Mouse (Mus musculus) liver, embryonic 15.5 days (tissue): ENCODE data around the gene Ccr1l1. TPM values are rescaled to one million over a fixed set of nuclear protein-coding genes. Genes with fewer than 3 reads are reported as not detected.

Source experiments
- ATAC-seq: fragments of 200-750 bp; cut with Nextera tagmentation; 2 replicates; pipeline ENCODE4 v1.8.0; 2017; ENCODE audit warnings: moderate number of reproducible peaks, mild to moderate bottlenecking, moderate library complexity; ENCODE audit not compliant: insufficient read depth
- H3K27ac ChIP-seq: fragments of 300-500 bp; sonication (generic); replicated peaks from 2 replicates; pipeline ENCODE4 v1.5.1; 2015; ENCODE audit warnings: mild to moderate bottlenecking, inconsistent platforms
- H3K27me3 ChIP-seq: fragments of 300-500 bp; sonication (generic); 2 replicates; pipeline ENCODE4 v1.6.1; 2015; ENCODE audit warnings: mild to moderate bottlenecking, inconsistent platforms
- H3K36me3 ChIP-seq: fragments of 300-500 bp; sonication (generic); replicated peaks from 2 replicates; pipeline ENCODE4 v1.6.1; 2015; ENCODE audit warnings: moderate library complexity, mild to moderate bottlenecking, inconsistent platforms
- H3K4me1 ChIP-seq: fragments of 300-500 bp; sonication (generic); replicated peaks from 2 replicates; pipeline ENCODE4 v1.6.1; 2015; ENCODE audit warnings: inconsistent platforms
- H3K4me2 ChIP-seq: fragments of 300-500 bp; sonication (generic); 2 replicates; pipeline ENCODE4 v1.6.1; 2015; ENCODE audit warnings: moderate library complexity, mild to moderate bottlenecking, inconsistent platforms
- H3K4me3 ChIP-seq: fragments of 300-500 bp; sonication (generic); replicated peaks from 2 replicates; pipeline ENCODE4 v1.5.1; 2015; ENCODE audit warnings: mild to moderate bottlenecking, inconsistent platforms
- H3K9ac ChIP-seq: fragments of 300-500 bp; sonication (generic); 2 replicates; pipeline ENCODE4 v1.6.1; 2015; ENCODE audit warnings: moderate library complexity, mild to moderate bottlenecking, inconsistent platforms
- H3K9me3 ChIP-seq: fragments of 300-500 bp; sonication (generic); replicated peaks from 2 replicates; pipeline ENCODE4 v1.6.1; 2016; ENCODE audit warnings: inconsistent platforms
- WGBS: fragments of 180-500 bp; shearing (Covaris S2); methylation state at CpG from one replicate; pipeline ENCODE4 v1.1.7; 2015; ENCODE audit warnings: mixed read lengths; ENCODE audit not compliant: insufficient replicate concordance; 5-methylcytosine and 5-hydroxymethylcytosine counted together
- polyA plus RNA-seq: library from polyadenylated mRNA; unstranded; fragments of >200 nt; fragmentation: Nextera tagmentation; extraction: Ambion mirVana; gene quantifications from 2 replicates; pipeline ENCODE4 v1.2.1, GENCODE M21; 2015

Gene Ccr1l1
- polyA plus RNA-seq, 1 experiment from 2014 or later = not detected

DNA sequence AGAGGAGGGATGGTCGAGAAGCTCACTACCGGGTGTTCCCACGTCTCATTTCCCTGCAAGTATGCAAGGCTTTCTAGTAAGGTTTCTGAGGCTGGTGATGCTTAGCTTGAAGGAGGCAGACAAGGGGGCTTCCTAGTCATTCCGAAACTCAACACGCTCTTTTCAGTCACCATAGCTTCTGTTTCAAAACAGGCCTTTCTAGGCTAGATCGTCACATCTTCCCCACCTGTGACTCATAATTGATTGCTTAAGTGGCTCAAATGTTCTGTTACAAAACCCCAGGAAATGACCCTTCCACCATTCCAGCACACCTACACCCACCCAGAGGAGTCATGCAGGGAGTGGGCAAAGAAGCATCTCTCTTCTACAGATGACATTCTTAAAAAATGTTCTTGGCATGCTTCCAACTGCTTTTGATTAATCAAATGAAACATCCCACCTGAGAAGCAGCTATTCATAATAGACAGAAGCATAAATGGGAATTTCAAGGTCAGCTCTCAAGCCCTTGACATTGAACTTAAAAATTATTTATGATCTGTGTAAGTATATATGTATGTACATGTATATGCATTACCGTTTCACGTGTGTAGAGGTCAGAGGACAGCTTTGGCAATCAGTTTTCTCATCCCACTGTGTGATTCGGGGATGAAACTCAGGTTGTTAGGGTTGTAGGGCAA, 41.5 kb downstream of the Ccr1l1 start:
- Histone ChIP-seq H3K9ac (no peak overlapping the region), H3K4me2 (no peak overlapping the region), H3K27me3 (no peaks in the 10 kb centered on the region), H3K4me3 (no peak overlapping the region), H3K9me3 (no peaks in the 10 kb centered on the region), H3K27ac (no peak overlapping the region; the same call in 1 of the 2 replicates), H3K4me1 (peaks cover 22% of the 10 kb centered on the region), H3K36me3 (no peaks in the 10 kb centered on the region)
- WGBS = 70% methylated on average over 9 of the region's 9 CpGs
- no peak for ATAC-seq

DNA sequence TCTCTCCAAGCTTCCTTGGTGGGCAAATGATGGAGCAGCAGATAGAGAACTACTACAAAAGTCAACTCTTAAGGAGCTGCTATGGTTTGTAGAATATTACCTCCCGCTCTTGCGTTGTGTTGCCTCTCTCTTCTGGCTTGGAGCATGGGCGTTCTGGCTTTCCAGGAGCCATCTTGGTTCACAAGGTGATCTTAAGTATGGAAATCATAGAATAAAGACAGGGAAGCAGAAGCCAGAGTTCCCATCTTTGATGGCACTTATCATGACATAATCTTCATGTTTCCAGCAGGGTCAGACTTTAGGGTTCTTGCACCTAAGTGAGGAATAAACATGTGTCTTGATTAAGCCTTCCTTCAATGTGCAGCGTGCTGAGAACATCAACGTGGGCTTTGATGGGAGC, 42.4 kb downstream of the Ccr1l1 start:
- H3K9ac ChIP-seq = no peak overlapping the region
- 76% methylated on average over 5 of the region's 5 CpGs for WGBS
- no peaks in the 10 kb centered on the region for H3K36me3 ChIP-seq
- H3K4me3 ChIP-seq = no peak overlapping the region
- no peaks in the 10 kb centered on the region for H3K27me3 ChIP-seq
- H3K4me1 ChIP-seq = peaks cover 25% of the 10 kb centered on the region
- no peaks in the 10 kb centered on the region for H3K9me3 ChIP-seq
- no peak overlapping the region for H3K27ac ChIP-seq
- no peak overlapping the region for H3K4me2 ChIP-seq
- no peak for ATAC-seq

DNA sequence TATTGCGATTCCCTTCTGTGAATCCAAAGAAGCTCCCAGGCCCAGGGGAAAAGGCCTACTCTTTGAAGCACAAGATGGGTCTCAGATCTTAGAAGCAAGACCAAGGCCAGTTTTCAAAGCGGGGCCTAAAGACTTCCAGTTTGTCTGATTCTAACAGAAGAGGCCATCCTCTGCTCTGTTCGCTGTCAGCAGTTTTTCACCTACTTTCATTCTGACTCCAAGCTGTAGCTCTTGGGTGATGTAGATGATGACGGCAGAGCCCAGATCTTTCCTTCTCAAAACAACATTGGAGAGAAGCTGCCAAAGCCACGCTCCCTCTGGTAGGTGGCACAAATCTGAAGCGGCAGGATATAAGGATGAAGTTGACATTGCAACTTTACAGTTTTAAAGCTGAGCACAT, 42.9 kb downstream of the Ccr1l1 start:
- H3K27ac ChIP-seq = no peak overlapping the region
- no peaks in the 10 kb centered on the region for H3K27me3 ChIP-seq
- H3K36me3 ChIP-seq = no peaks in the 10 kb centered on the region
- H3K4me2 ChIP-seq = no peak overlapping the region
- no peak overlapping the region for H3K9ac ChIP-seq
- no peak overlapping the region for H3K4me3 ChIP-seq
- no peaks in the 10 kb centered on the region for H3K9me3 ChIP-seq
- H3K4me1 ChIP-seq = peaks cover 25% of the 10 kb centered on the region
- ATAC-seq = no peak
- 81% methylated on average over 6 of the region's 6 CpGs for WGBS

DNA sequence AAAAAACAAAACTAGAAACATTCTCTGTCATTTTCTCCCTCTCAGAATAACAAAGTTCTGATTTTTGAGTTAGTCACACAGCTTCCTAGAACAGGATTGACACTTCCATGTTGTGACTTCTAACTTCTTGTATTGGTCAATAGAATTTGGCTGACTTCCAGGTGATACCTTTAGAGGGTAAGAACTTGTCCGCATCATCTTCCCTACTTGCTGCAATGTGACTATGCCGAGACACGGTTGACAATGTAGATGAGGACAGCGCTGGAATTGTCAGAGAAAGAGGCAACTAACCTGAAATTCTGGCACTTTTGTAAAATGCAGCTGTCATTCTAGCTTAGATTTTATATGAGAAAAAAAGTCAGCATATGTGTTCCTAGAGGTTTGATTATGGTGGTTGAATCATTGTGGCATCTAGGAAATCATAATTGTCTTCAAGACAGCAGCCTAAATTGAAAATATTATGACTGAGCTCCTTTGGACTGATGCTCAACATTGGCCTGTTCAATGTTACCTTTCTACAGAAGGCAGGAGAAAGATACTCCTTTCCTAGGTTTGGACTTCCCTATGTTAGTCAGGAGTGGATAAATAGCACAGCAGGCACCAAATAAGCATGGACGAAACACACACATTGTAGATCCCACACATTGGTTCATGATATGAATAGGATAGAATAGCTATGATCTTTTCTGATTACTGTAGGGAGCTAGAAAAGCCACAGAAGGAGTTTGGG, 44.3 kb downstream of the Ccr1l1 start:
- Histone ChIP-seq H3K9me3 (no peaks in the 10 kb centered on the region), H3K4me2 (no peak overlapping the region), H3K27me3 (no peaks in the 10 kb centered on the region), H3K4me3 (no peak overlapping the region), H3K27ac (no peak overlapping the region), H3K36me3 (no peaks in the 10 kb centered on the region), H3K4me1 (peaks cover 38% of the 10 kb centered on the region), H3K9ac (no peak overlapping the region)
- WGBS = 80% methylated on average over 5 of the region's 5 CpGs
- no peak for ATAC-seq

DNA sequence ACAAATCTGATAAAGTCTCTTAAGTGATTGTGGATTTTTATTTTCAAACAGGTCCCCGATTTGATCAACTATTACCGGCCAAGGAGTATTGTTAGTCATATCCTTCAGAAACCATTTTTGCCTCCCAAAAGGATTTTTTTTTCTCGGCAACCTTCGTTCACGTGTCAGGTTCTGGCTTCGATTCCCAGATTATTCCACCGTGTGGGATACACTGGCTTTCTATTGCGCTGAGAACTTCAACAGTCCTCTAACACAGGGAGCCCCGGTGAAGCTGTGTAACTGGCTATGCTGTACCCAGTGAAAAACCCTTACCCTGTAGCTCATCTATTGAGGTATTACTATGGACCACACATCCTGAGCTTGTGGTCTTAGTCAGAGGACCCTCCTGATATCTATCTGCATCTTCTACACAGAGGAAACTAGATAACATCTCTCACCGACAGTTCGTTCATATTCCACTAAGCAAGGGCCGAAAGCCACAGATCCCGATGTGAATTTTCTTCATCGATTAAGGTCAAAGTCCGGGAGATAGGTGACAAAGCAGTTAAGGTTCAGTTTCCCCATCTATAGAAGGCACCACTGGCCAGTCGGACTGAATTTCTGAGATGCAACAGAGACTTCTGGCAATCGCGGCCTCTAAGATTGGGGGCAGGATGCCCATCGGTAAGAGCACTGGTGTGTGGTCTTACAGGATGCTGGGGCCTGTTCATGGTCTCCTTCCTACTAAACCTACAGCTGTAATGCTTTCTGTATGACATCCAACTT, 45.1 kb downstream of the Ccr1l1 start:
- 58% methylated on average over 19 of the region's 19 CpGs for WGBS
- 0 out of 2 replicates have a peak overlapping the region, but pooled peaks have one; percentile 65 for H3K27ac ChIP-seq

DNA sequence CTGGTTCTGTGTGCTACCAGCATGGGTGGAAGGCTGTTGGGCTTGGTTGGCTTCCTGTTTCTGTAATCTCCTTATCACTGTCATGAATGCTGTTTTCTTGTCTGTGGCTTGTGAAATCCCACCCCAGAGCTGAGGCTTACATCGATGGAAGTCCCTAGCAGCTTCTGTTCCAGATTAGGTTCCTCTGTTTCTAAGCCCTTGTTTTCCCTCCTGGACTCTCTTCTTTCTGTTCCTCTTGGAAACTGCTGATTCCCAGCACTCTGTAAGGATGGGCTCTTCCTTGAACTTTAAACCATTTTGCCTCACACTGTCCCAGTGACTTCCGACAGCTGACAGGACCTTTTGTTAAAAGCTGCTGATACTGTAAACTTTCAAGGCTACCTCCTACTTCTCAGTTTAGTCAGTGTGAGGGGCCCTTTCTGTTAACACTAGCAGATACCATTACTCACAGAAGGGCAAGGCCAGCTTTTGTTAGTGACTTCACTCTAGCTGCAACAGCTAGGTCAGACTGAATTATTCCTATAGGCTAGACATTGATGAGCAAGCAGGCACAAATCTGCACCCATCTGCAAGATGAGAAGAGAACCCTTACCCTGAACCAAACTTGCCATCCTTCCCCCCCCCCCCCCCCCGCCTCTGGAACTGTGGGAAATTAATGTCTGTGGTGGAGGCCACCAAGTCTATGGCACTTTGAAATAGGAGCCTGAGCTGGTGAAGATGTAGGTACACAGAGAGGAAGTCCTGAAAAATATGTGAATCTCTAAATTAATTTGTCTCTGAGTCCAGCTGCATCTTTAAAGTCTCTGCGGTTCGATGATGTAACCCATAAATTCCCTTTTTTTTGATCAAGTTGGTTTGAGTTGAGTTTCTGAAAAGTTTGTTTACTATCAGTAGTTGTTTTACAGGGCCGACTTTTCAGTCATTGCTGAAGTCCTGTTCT, 46.2 kb downstream of the Ccr1l1 start:
- peak overlapping the region; percentile 65 for H3K27ac ChIP-seq
- peak; percentile 43 for ATAC-seq
- WGBS = 35% methylated on average over 6 of the region's 6 CpGs
- peaks cover 56% of the 10 kb centered on the region for H3K4me1 ChIP-seq
- peak overlapping the region; percentile 33 for H3K4me2 ChIP-seq
- H3K9ac ChIP-seq = no peak overlapping the region
- H3K27me3 ChIP-seq = no peaks in the 10 kb centered on the region
- no peaks in the 10 kb centered on the region for H3K9me3 ChIP-seq
- no peaks in the 10 kb centered on the region for H3K36me3 ChIP-seq
- H3K4me3 ChIP-seq = no peak overlapping the region

More for the DNA sequence above, 45.1 kb downstream of the Ccr1l1 start:
- H3K9me3 ChIP-seq = no peaks in the 10 kb centered on the region
- no peak overlapping the region for H3K9ac ChIP-seq
- peaks cover 46% of the 10 kb centered on the region for H3K4me1 ChIP-seq
- no peaks in the 10 kb centered on the region for H3K27me3 ChIP-seq
- no peak for ATAC-seq
- H3K4me2 ChIP-seq = no peak overlapping the region
- no peaks in the 10 kb centered on the region for H3K36me3 ChIP-seq
- H3K4me3 ChIP-seq = no peak overlapping the region

DNA sequence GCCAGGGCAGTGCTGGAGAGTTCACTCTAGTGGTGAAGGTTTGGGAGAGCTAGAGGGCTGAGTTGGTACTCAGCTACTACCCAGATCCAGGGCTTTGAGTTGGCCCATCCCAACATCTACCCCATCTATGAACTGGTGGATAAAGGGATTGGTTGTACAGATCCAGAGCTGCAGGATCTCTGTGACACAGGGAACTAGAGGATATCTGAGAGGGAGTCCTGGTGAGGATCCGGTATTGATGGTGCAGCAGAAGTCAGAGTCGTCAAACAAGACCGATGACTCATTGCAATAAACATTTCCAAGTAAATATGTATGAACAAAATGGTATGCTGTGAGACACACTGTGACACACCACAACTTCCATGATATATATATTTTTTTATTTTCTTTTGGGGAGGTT, 47.3 kb downstream of the Ccr1l1 start:
- Histone ChIP-seq H3K4me1 (peaks cover 57% of the 10 kb centered on the region), H3K27ac (peak overlapping the region; percentile 65), H3K9me3 (no peaks in the 10 kb centered on the region; the same call in 1 of the 2 replicates), H3K9ac (no peak overlapping the region), H3K4me2 (no peak overlapping the region), H3K4me3 (no peak overlapping the region), H3K27me3 (no peaks in the 10 kb centered on the region), H3K36me3 (no peaks in the 10 kb centered on the region)
- WGBS = 44% methylated on average over 3 of the region's 3 CpGs
- ATAC-seq = no peak

DNA sequence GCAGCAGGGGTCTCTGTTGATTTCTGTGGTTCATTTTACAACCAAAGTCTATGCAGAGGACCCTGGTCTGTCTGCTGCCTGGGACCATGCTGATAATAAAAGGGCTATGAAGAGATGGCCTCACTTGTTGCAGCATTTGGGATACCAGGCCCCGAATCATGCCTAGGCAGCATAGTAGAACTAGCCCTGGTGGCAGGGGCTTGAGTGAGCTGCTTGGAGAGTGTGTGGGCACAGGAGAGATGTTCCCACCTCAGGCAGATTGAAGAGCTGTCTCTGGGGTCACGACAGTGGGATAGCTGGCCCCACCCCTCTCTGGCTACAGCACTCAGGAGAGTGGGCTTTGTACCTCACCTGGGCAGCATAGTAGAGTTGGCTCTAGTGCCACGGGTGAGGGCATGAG, 47.7 kb downstream of the Ccr1l1 start:
- ATAC-seq = no peak
- H3K4me1 ChIP-seq = peaks cover 62% of the 10 kb centered on the region
- no peaks in the 10 kb centered on the region; the same call in 1 of the 2 replicates for H3K9me3 ChIP-seq
- H3K27me3 ChIP-seq = no peaks in the 10 kb centered on the region
- H3K4me2 ChIP-seq = no peak overlapping the region
- H3K4me3 ChIP-seq = no peak overlapping the region
- WGBS = 37% methylated on average over 3 of the region's 3 CpGs
- peak overlapping the region; percentile 65 for H3K27ac ChIP-seq
- H3K36me3 ChIP-seq = no peaks in the 10 kb centered on the region
- H3K9ac ChIP-seq = no peak overlapping the region

DNA sequence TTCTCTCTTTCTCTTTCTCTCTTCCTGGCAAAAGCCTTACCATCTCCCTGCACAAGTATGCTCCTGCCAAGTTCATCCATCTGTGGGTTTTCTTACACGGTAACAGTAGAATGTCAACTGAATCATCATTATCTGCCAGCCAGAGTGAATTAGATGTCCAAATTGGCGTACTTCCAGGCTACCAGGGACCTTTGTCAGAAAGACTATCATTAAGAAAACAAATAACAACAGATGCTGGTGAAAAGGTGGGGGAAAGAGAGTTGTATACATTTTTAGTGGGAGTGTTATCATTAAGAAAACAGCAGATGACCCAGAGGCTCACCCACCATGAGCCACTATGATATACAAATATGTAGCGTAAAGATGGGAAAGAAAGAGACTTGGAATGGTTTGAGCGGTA, 48.3 kb downstream of the Ccr1l1 start:
- Histone ChIP-seq H3K27me3 (no peaks in the 10 kb centered on the region), H3K9ac (no peak overlapping the region), H3K9me3 (no peaks in the 10 kb centered on the region; the same call in 1 of the 2 replicates), H3K27ac (peak overlapping the region; percentile 65), H3K4me2 (no peak overlapping the region), H3K36me3 (no peaks in the 10 kb centered on the region), H3K4me3 (no peak overlapping the region), H3K4me1 (peaks cover 65% of the 10 kb centered on the region)
- no peak for ATAC-seq
- 51% methylated on average over 4 of the region's 4 CpGs for WGBS

DNA sequence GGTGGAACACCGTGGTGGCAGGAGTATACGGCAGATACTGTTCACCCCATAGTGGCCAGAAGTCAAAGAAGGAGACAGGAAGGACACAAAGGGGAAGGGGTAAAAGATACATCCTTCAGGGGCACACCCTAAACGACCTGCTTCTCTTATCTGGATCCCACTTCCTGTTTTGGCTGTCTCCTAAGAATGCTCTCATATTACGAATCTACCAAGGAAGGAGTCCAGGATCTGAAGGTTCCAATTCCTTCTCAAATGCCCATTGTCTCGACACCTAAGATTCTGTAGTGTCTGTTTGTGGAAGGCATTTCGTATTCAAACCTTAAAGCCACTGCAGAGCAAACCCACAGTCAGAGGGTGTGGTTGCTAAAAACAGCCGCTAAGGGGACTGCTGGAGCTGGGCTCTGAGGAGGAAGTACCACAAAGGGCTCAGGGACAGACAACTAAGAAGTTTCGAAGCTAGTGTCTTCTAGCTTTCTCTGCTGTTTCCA, 49.4 kb downstream of the Ccr1l1 start:
- peak overlapping the region; percentile 80 for H3K27ac ChIP-seq
- no peaks in the 10 kb centered on the region for H3K27me3 ChIP-seq
- peak overlapping the region; percentile 69 for H3K4me2 ChIP-seq
- H3K9me3 ChIP-seq = no peaks in the 10 kb centered on the region; the same call in 1 of the 2 replicates
- peak overlapping the region; percentile 41 for H3K4me3 ChIP-seq
- no peak for ATAC-seq
- H3K4me1 ChIP-seq = peaks cover 77% of the 10 kb centered on the region
- WGBS = 5% methylated on average over 8 of the region's 8 CpGs
- H3K36me3 ChIP-seq = no peaks in the 10 kb centered on the region
- peak overlapping the region; percentile 52 for H3K9ac ChIP-seq
